Mouse (Mus musculus) granulocyte monocyte progenitor cell, adult 5-6 weeks (primary cell): ENCODE results near the gene Ranbp2. TPM values are rescaled to one million over a fixed set of nuclear protein-coding genes. Genes with fewer than 3 reads are reported as not detected.
A peak's percentile ranks its signal among the peaks of the same experiment; 100 is the strongest.
"Not testable (repeated sequence)": the region's sequence is repeated elsewhere in the genome, so short reads cannot be mapped to it uniquely, and the experiment has no call there.

ENCODE experiments used
- ATAC-seq: replicated peaks from 2 replicates; pipeline ENCODE4 v1.8.0; 2016; ENCODE audit warnings: mild to moderate bottlenecking, moderate TSS enrichment, inconsistent platforms; ENCODE audit not compliant: poor library complexity, severe bottlenecking
- total RNA-seq, 2 experiments: library from RNA; stranded (forward) in 1 of 2; stranded (reverse) in 1 of 2; fragments of 200-712, 200-1000 nt in 1 of 2; fragments of >200 nt in 1 of 2; fragmentation: Nextera tagmentation in 1 of 2; gene quantifications; 2 replicates each; pipeline ENCODE4 v1.2.3; 2014 to 2017

Gene Ranbp2
- total RNA-seq, 2 experiments from 2014 or later: 96.7 to 206 TPM

GRCm38 (mm10) chr10:58491031-58491430 lies 44.3 kb downstream of the Ranbp2 start:
- no peak for ATAC-seq

GRCm38 (mm10) chr10:58495637-58496036 lies 48.9 kb downstream of the Ranbp2 start:
- ATAC-seq: no peak

DNA sequence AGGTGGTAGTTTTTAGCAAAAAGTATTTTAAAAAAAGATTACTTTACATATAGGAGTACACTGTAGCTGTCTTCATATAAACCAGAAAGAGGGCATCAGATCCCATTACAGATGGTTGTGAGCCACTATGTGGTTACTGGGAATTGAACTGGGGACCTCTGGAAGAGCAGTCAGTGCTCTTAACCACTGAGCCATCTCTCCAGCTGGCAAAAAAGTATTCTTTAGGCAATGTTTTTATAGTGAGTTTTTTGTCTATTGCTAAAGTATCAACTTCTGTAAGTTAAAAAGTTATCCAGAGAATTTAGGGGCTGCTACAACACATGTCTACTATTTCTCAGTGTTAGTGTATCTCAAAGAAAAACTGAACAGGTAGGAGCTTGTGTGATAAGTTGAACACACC lies 50.0 kb downstream of the Ranbp2 start:
- ATAC-seq: no peak

DNA sequence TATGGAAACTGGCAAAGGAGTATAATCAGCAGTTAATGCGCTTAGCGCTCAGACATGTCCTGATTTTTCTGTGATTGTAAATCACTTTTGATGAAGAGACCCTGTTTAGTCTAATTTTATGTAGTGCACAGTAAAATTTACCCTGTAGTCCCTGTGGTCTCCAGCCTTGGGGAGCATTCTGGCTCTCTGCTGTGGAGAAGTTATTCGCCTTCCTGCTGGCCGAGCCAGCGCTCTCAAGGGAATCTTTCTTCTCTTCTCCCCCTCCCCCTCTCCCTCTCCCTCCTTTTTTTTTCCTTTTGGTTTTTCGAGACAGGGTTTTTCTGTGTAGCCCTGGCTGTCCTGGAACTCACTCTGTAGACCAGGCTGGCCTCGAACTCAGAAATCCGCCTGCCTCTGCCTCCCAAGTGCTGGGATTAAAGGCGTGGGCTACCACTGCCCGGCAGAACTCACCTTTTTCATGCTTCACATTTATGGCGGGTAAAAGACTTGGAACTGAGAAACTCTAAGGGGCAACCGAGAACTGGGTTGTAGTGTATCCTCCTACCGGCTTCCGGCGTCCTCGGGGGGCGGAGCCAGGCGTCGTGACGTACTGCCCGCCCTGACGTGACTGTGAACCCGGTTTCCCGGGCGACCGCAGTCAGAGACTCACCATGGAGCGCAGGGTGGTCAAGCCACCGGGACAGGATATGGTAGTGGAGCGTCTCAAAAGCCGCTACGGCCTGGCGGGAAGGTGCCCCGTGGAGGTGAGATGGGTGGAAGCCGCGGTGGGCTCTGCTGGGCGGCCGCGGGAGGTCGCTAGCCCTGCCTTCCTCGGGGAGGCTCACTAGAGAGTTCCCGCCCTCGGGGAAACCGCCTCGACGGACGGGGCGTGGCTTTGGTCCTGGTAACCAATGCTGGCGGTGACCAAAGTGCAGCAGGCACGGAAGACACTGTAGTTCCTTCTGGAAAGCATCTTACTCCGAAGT lies 50.9 kb downstream of the Ranbp2 start, which contains the start of gene Ccdc138:
Gene Ccdc138, plus strand, starts transcription at position 629 of the 965 bp plus-strand sequence.
- peak; percentile 94 for ATAC-seq

DNA sequence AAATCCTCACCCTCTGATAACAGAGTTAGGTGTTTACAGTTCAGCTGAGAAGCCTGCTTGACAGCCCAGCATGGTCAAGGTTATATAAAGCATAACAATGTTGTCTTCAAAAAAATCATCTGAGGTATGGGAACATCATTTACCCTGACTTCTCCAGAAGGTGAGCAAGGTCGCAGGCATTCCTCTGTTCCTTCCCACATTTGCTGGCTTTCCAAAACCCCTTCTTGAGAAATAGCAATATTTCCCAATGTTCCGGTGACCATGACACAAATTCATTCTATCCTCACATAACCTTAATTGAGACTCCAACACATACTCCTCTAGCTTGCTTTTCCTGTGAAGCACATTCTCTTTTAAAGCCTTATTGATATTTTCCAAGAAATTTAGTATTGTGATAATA lies 51.8 kb downstream of the Ranbp2 start:
- peak; percentile 16 for ATAC-seq

DNA sequence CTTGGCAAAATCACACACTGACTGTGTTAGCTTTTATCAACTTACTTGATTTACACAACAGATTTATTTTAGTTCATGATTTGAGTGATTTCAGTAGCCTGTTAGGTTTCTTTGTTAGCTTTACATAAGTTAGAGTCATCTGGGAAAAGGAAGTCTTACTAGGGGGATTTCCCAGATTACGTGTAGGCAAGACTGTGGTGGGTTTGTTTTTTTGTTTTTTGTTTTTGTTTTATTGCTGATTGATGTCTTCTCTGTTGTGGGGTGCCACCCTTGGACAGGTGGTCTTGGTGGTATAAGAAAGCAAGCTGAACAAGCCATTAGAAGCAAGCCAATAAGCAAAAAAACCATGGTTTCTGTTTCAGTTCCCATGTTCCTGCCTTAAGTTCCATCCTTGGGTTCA lies 82.6 kb downstream of the Ranbp2 start:
- ATAC-seq: no peak

GRCm38 (mm10) chr10:58530896-58531790 lies 84.4 kb downstream of the Ranbp2 start:
- no peak for ATAC-seq

GRCm38 (mm10) chr10:58532177-58532576 lies 85.5 kb downstream of the Ranbp2 start:
- no peak for ATAC-seq

DNA sequence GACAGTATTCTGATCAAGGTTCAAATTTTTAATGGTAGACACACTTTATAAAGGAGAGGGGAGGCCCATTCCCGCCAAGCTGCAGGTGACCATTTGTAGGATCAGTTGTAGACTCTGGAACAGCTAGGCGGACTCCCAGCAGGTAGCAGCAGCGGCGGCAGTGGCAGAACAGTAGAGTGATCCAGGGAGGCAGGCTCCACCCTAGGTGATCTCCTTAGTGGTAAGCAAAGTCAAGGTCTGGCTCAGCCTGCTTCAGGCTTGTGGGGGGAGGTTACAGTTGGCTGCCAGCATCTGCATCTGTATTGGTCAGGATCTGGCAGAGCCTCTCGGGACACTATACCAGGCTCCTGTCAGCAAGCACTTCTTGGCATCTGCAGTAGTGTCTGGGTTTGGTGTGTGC lies 89.6 kb downstream of the Ranbp2 start:
- ATAC-seq: not testable (repeated sequence)

GRCm38 (mm10) chr10:58540613-58541012 lies 93.9 kb downstream of the Ranbp2 start:
- no peak for ATAC-seq

Other genes with a start within 250 kb of the Ranbp2 start
- 1.8 TPM in 1 of 2 replicates, not detected in the other for gene AW822073, start 222.0 kb upstream of the Ranbp2 start, total RNA-seq (2014; fragmentation: Nextera tagmentation)
- gene AW822073, start 222.0 kb upstream of the Ranbp2 start, total RNA-seq (2017): not detected in 2 replicates
- gene Duxf3, start 214.2 kb upstream of the Ranbp2 start, total RNA-seq (2014; fragmentation: Nextera tagmentation): not detected in 2 replicates
- gene Duxf3, start 214.2 kb upstream of the Ranbp2 start, total RNA-seq (2017): not detected in 2 replicates
- not detected in 2 replicates for gene Gm4981, start 210.2 kb upstream of the Ranbp2 start, total RNA-seq (2014; fragmentation: Nextera tagmentation)
- not detected in 2 replicates for gene Gm4981, start 210.2 kb upstream of the Ranbp2 start, total RNA-seq (2017)
- gene Gcc2, start 191.4 kb upstream of the Ranbp2 start, total RNA-seq (2014; fragmentation: Nextera tagmentation): 34.0 and 49.8 TPM in 2 replicates
- gene Gcc2, start 191.4 kb upstream of the Ranbp2 start, total RNA-seq (2017): 37.0 and 44.1 TPM in 2 replicates
- 61.1 and 85.1 TPM in 2 replicates for gene Lims1, start 123.5 kb upstream of the Ranbp2 start, total RNA-seq (2014; fragmentation: Nextera tagmentation)
- gene Lims1, start 123.5 kb upstream of the Ranbp2 start, total RNA-seq (2017): 72.9 and 90.6 TPM in 2 replicates
- gene Ccdc138, start 51.0 kb downstream of the Ranbp2 start, total RNA-seq (2014; fragmentation: Nextera tagmentation): 6.3 and 7.9 TPM in 2 replicates
- gene Ccdc138, start 51.0 kb downstream of the Ranbp2 start, total RNA-seq (2017): 5.8 and 6.0 TPM in 2 replicates
- not detected in 2 replicates for gene Edar, start 228.7 kb downstream of the Ranbp2 start, total RNA-seq (2014; fragmentation: Nextera tagmentation)
- not detected in 2 replicates for gene Edar, start 228.7 kb downstream of the Ranbp2 start, total RNA-seq (2017)